Mouse (Mus musculus) spleen, adult 2 months (tissue): ENCODE results near the gene Oaz3.

ENCODE experiments used
- CTCF ChIP-seq: fragments of 200-500 bp; IDR thresholded peaks from 2 replicates; pipeline ENCODE4 v1.5.1; 2011; ENCODE audit warnings: mild to moderate bottlenecking, inconsistent platforms; ENCODE audit not compliant: insufficient read depth, insufficient read length, insufficient replicate concordance; ENCODE audit errors: extremely low read depth
- POLR2A ChIP-seq: fragments of 200-500 bp; IDR thresholded peaks from 2 replicates; pipeline ENCODE4 v1.6.1; 2011; ENCODE audit warnings: low read depth, low read length, inconsistent platforms

DNA sequence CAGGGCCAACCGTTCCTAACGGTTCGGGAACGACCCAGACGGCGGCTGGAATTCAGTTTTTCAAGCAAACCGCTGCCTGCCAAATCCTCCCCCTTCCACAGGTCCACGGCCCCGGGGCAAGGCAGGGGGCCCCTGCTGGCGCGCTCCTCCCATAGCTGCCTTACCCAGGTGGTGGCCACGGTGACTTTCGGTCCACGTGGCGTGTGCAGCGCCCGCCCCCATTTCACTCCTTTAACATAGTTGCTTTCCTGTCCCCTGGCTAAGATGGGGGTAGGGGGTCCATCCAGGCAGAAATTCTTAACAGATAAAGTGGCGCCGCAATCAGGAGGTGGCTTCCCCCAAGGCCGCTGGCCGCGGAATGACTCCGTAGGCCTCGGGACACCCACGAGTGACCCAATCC is 31.2 kb downstream of the Oaz3 start:
- TF ChIP-seq CTCF (no peak), POLR2A (no peak)
